22 mouse cellular contexts compared by ENCODE assay signal in the genomic region with DNA sequence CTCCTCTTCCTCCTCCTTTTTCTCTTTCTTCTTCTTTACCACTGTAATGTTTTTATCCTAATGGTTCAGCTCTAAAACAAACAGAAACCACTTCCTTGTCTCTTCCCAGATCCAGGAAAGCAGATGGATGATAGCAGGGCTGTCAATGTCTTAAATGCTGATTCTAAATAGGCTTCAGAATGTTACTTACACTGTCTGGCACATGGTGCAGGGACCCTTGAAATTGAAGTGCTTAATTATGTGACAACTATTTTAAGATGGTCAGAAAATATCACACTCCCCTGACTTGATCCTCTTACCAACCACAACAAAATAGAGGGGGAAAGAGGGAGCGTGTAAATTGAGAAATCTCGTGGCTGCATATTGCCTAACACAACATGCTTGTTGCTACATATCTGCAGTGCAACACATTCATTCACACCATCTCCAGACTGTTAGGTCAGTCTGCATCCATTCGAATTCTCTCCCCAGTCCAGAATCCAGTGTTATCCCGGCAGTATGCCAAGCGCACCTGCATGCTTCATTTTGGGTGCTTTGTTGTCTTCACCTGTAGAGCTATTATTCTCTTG.
DNase-seq lines count a peak whose midpoint lies in the region; ATAC-seq lines count a peak whose summit lies in the region.
"Had no signal": no experiment of that assay in that cellular context is flagged by ENCODE, and none has a peak within 500 bp of the region (broad histone marks: within the 10 kb centered on the region; RNA-seq: fewer than 3 reads in every experiment).

No protein-coding gene starts in this region.

- intact Hi-C loops in heart, postnatal 36 days (cut with DNase I) = no loop called here

- 78% methylated on average over 5 of the region's 5 CpGs for WGBS in forebrain, embryonic 16.5 days
- WGBS in forebrain, embryonic 12.5 days = 92% methylated on average over 5 of the region's 5 CpGs

- H3K27ac ChIP-seq in forebrain, embryonic 16.5 days (ENCODE audit: low read length) = no peak overlapping the region
- H3K27ac ChIP-seq in forebrain, embryonic 12.5 days = no peak overlapping the region
- H3K27ac ChIP-seq: hindbrain, embryonic 10.5 days; hindbrain, embryonic 13.5 days; intestine, embryonic 15.5 days had no signal

- no peaks in the 10 kb centered on the region for H3K27me3 ChIP-seq in forebrain, embryonic 16.5 days (replicated peaks; ENCODE audit: control insufficient read depth, insufficient read depth, low read length)
- no peaks in the 10 kb centered on the region for H3K27me3 ChIP-seq in forebrain, embryonic 12.5 days
- H3K27me3 ChIP-seq: hindbrain, embryonic 13.5 days; intestine, embryonic 15.5 days had no signal

- peaks cover 9% of the 10 kb centered on the region for H3K4me1 ChIP-seq in forebrain, embryonic 16.5 days (replicated peaks; ENCODE audit: control insufficient read depth, insufficient read depth, low read length)
- H3K4me1 ChIP-seq in forebrain, embryonic 12.5 days = no peaks in the 10 kb centered on the region
- H3K4me1 ChIP-seq: hindbrain, embryonic 10.5 days; intestine, embryonic 15.5 days had no signal

- H3K9me3 ChIP-seq in forebrain, embryonic 16.5 days (ENCODE audit: control insufficient read depth, low read length) = no peaks in the 10 kb centered on the region
- H3K9me3 ChIP-seq in forebrain, embryonic 12.5 days = no peaks in the 10 kb centered on the region
- H3K9me3 ChIP-seq: hindbrain, embryonic 10.5 days; hindbrain, embryonic 13.5 days; intestine, embryonic 15.5 days had no signal

- H3K4me2 ChIP-seq in forebrain, embryonic 16.5 days (ENCODE audit: low read length) = no peak overlapping the region
- no peak overlapping the region for H3K4me2 ChIP-seq in forebrain, embryonic 12.5 days
- H3K4me2 ChIP-seq: heart, embryonic 11.5 days; hindbrain, embryonic 13.5 days; intestine, embryonic 15.5 days had no signal

- ATAC-seq in forebrain, embryonic 16.5 days = peak; percentile 52
- no peak for ATAC-seq in forebrain, embryonic 12.5 days (ENCODE audit: low FRiP score)
- peak; percentile 29; the same call in 1 of the 2 replicates for ATAC-seq in common myeloid progenitor, adult 5-6 weeks (replicated peaks; ENCODE audit: low read depth, poor library complexity, severe bottlenecking)
- ATAC-seq: activated CD4-positive, CD25-positive, alpha-beta regulatory T cell, adult 4 months; CD4-positive, CD25-positive, alpha-beta regulatory T cell, adult 4 months; hindbrain, embryonic 16.5 days; intestine, embryonic 15.5 days had no signal

- peak; percentile 6 for DNase-seq in NIH3T3 (ENCODE audit: low read depth)
- DNase-seq in spleen, postnatal 14 days (ENCODE audit: low spot score in 2 of 2) = no peak
- no peak for DNase-seq in heart, postnatal 36 days
- DNase-seq: adrenal gland, adult 8-10 months; adrenal gland, postnatal 25 days; cerebellum, adult 11-12 months; cerebellum, adult 8-10 months; cerebellum, postnatal 36 days; gastrocnemius, postnatal 10 days; gastrocnemius, postnatal 36 days; heart, adult 11 months; kidney, adult 11 months had no signal

- no peaks in the 10 kb centered on the region for H3K36me3 ChIP-seq in forebrain, embryonic 16.5 days (ENCODE audit: control insufficient read depth, insufficient read depth)
- H3K36me3 ChIP-seq in forebrain, embryonic 12.5 days (replicated peaks) = no peaks in the 10 kb centered on the region
- H3K36me3 ChIP-seq: hindbrain, embryonic 10.5 days; hindbrain, embryonic 13.5 days; intestine, embryonic 15.5 days had no signal

- H3K9ac ChIP-seq in forebrain, embryonic 16.5 days (replicated peaks; ENCODE audit: low read depth, low read length) = no peak overlapping the region
- H3K9ac ChIP-seq in forebrain, embryonic 12.5 days = no peak overlapping the region
- H3K9ac ChIP-seq: hindbrain, embryonic 13.5 days; intestine, embryonic 15.5 days had no signal

- no peak overlapping the region for H3K4me3 ChIP-seq in forebrain, embryonic 16.5 days (replicated peaks; ENCODE audit: low read length)
- H3K4me3 ChIP-seq in forebrain, embryonic 12.5 days (replicated peaks) = no peak overlapping the region
- H3K4me3 ChIP-seq: hindbrain, embryonic 10.5 days; hindbrain, embryonic 13.5 days; intestine, embryonic 15.5 days had no signal
